Comparison of ENCODE assay signal across 8 mouse cellular contexts in genomic region chr9:56075901-56076620, GRCm38 (mm10). TPM values are rescaled to one million over a fixed set of nuclear protein-coding genes. Genes with fewer than 3 reads are reported as not detected.
DNase-seq lines count a peak whose midpoint lies in the region; ATAC-seq and TF ChIP-seq lines count a peak whose summit lies in the region.

No protein-coding gene starts in this region.

- H3K9me3 ChIP-seq in midbrain, embryonic 10.5 days (replicated peaks): no peaks in the 10 kb centered on the region

- intact Hi-C loops in heart, postnatal 10 days (cut with DNase I): loop anchor here (2.0 kb wide), 1 partner anchor 43 kb away; no protein-coding TSS in a partner anchor

- no peak for TF ChIP-seq POLR2A in cortical plate, adult 2 months (IDR thresholded peaks at IDR 0.05; ENCODE audit: extremely low read depth, insufficient read depth, low read length)

- TF ChIP-seq CTCF in cortical plate, adult 2 months (IDR thresholded peaks at IDR 0.05; ENCODE audit: extremely low read depth, insufficient read depth, low read length): no peak

- H3K4me3 ChIP-seq in cortical plate, adult 2 months (ENCODE audit: insufficient read depth, low read length): no peak overlapping the region
- H3K4me3 ChIP-seq in midbrain, embryonic 10.5 days: no peak overlapping the region

- 73% methylated on average over 7 of the region's 7 CpGs for WGBS in midbrain, embryonic 10.5 days

- no peaks in the 10 kb centered on the region for H3K4me1 ChIP-seq in cortical plate, adult 2 months (ENCODE audit: control insufficient read depth, insufficient read depth, low read length)
- peaks cover 18% of the 10 kb centered on the region for H3K4me1 ChIP-seq in midbrain, embryonic 10.5 days

- peak; percentile 57 to 62 for DNase-seq in heart, postnatal 10 days
- peak; percentile 48 to 56 for DNase-seq in kidney, postnatal 36 days
- no peak for DNase-seq in midbrain, embryonic 10.5 days (ENCODE audit: low spot score)
- DNase-seq in thymus, postnatal 0 days (ENCODE audit: low spot score): peak; percentile 84
- DNase-seq in adrenal gland, adult 8-10 months: no peak
- DNase-seq in left cerebral cortex, adult 9 months (ENCODE audit: low spot score in 2 of 2): no peak

- H3K27me3 ChIP-seq in midbrain, embryonic 10.5 days (ENCODE audit: low read depth, poor library complexity, severe bottlenecking): no peaks in the 10 kb centered on the region

- peak overlapping the region; percentile 8; the same call in 1 of the 2 replicates for H3K27ac ChIP-seq in cortical plate, adult 2 months (ENCODE audit: insufficient read depth, low read length)
- H3K27ac ChIP-seq in midbrain, embryonic 10.5 days (replicated peaks): peak overlapping the region; percentile 61

- peak; percentile 83 for ATAC-seq in CD4-positive, CD25-positive, alpha-beta regulatory T cell, adult 4 months

- peaks cover 44% of the 10 kb centered on the region for H3K36me3 ChIP-seq in midbrain, embryonic 10.5 days

RNA-seq across cellular contexts. Expression of gene Pstpip1, which starts 13.7 kb away (rescaled TPM):
- 10 to 100 TPM; 33.1 to 56.6 TPM for polyA plus RNA-seq in CD4-positive, CD25-positive, alpha-beta regulatory T cell, adult 4 months (2017; shearing (Covaris generic))
- 2.7 and 3.2 TPM in 2 replicates for polyA plus RNA-seq in cortical plate, adult 2 months (2012; rRNA removed)
- 1 to 10 TPM in 1 of 2 experiments, under 1 TPM in 1; 0.99 to 1.6 TPM for total RNA-seq in heart, postnatal 10 days (2021)
- 0.40 and 0.52 TPM in 2 replicates for polyA plus RNA-seq in midbrain, embryonic 10.5 days (2016; fragmentation: Nextera tagmentation; extraction: Ambion mirVana)
- polyA plus RNA-seq in thymus, postnatal 0 days (2015; fragmentation: Nextera tagmentation; extraction: Ambion mirVana): 68.2 and 72.6 TPM in 2 replicates
- 1 to 10 TPM; 1.0 to 2.5 (median 2.0) TPM for total RNA-seq in adrenal gland, adult 8-10 months (2022)

RNA-seq across cellular contexts. Expression of gene Rcn2, which starts 34.4 kb away (rescaled TPM):
- polyA plus RNA-seq in CD4-positive, CD25-positive, alpha-beta regulatory T cell, adult 4 months (2017; shearing (Covaris generic)): 10 to 100 TPM; 10.9 to 16.8 TPM
- polyA plus RNA-seq in cortical plate, adult 2 months (2012; rRNA removed): 151 and 154 TPM in 2 replicates
- 10 to 100 TPM; 33.4 to 37.1 TPM for total RNA-seq in heart, postnatal 10 days (2021)
- 313 and 357 TPM in 2 replicates for polyA plus RNA-seq in midbrain, embryonic 10.5 days (2016; fragmentation: Nextera tagmentation; extraction: Ambion mirVana)
- 104 and 110 TPM in 2 replicates for polyA plus RNA-seq in thymus, postnatal 0 days (2015; fragmentation: Nextera tagmentation; extraction: Ambion mirVana)
- 10 to 100 TPM; 38.6 to 56.7 (median 49.2) TPM for total RNA-seq in adrenal gland, adult 8-10 months (2022)

Comparison
In these comparisons a context has a peak if more than half of its experiments do, and no peak if none do; other contexts are left out.
1. DNase-seq: peak in heart, postnatal 10 days (2 of 2), kidney, postnatal 36 days (2 of 2) and thymus, postnatal 0 days (single experiment); none in midbrain, embryonic 10.5 days (single experiment), adrenal gland, adult 8-10 months (single experiment) and left cerebral cortex, adult 9 months (0 of 2).